Comparison of ENCODE assay signal across 9 mouse cellular contexts in genomic region chr8:45780585-45780984, GRCm38 (mm10).
DNase-seq lines count a peak whose midpoint lies in the region; ATAC-seq and TF ChIP-seq lines count a peak whose summit lies in the region.
"Had no signal": no experiment of that assay in that cellular context is flagged by ENCODE, and none has a peak within 500 bp of the region (broad histone marks: within the 10 kb centered on the region; RNA-seq: fewer than 3 reads in every experiment).

No protein-coding gene starts in this region.

- dilution Hi-C loops in CH12.LX (cut with MboI; ENCODE audit: extremely low pct_ligation_motif_present, extremely low pct_unique_long_range_greater_than_20kb, low sequenced_read_pairs): no loop called here

- ATAC-seq in intestine, embryonic 15.5 days: no peak

- no peak overlapping the region for H3K4me2 ChIP-seq in CH12.LX (ENCODE audit: insufficient read depth, low read depth, poor library complexity, severe bottlenecking)
- no peak overlapping the region for H3K4me2 ChIP-seq in intestine, embryonic 15.5 days (replicated peaks)

- TF ChIP-seq EP300 in CH12.LX (IDR thresholded peaks at IDR 0.05; ENCODE audit: low read length): no peak

- no peaks in the 10 kb centered on the region for H3K4me1 ChIP-seq in CH12.LX (ENCODE audit: control insufficient read depth in 1 of 2, insufficient read depth in 2 of 2)
- no peaks in the 10 kb centered on the region for H3K4me1 ChIP-seq in intestine, embryonic 15.5 days (replicated peaks)

- TF ChIP-seq POLR2A in CH12.LX (IDR thresholded peaks at IDR 0.05; ENCODE audit: low read depth, low read length): no peak

- no peaks in the 10 kb centered on the region for H3K27me3 ChIP-seq in CH12.LX (replicated peaks)
- no peaks in the 10 kb centered on the region for H3K27me3 ChIP-seq in intestine, embryonic 15.5 days (replicated peaks)

- WGBS in intestine, embryonic 15.5 days: 48% methylated on average over 4 of the region's 4 CpGs

- H3K27ac ChIP-seq in layer of hippocampus, adult 2 months: no peak overlapping the region
- no peak overlapping the region for H3K27ac ChIP-seq in CH12.LX (ENCODE audit: insufficient read depth, low read depth)
- no peak overlapping the region for H3K27ac ChIP-seq in intestine, embryonic 15.5 days

- DNase-seq in cerebellum, adult 9-10 months: peak; percentile 62
- no peak for DNase-seq in cerebellum, adult 11-12 months
- DNase-seq in layer of hippocampus, adult 2 months (ENCODE audit: low spot score in 2 of 2): peak; percentile 29 to 65
- DNase-seq in layer of hippocampus, adult 9-11 months: no peak
- DNase-seq in CH12.LX (ENCODE audit: extremely low read depth): peak; percentile 41
- DNase-seq in kidney, postnatal 36 days: peak; percentile 44 to 66
- DNase-seq in spleen, postnatal 10 days (ENCODE audit: low spot score in 2 of 2): no peak

- peak; percentile 85 for TF ChIP-seq CTCF in layer of hippocampus, adult 2 months (conservative IDR thresholded peaks at IDR 0.05)
- peak; percentile 33 to 68; a peak in 3 of 4 replicates for TF ChIP-seq CTCF in CH12.LX (conservative IDR thresholded peaks at IDR 0.05 in 1 of 2, IDR thresholded peaks at IDR 0.05 in 1 of 2; ENCODE audit: low read depth in 2 of 2, low read length in 2 of 2)

- H3K4me3 ChIP-seq in layer of hippocampus, adult 2 months: no peak overlapping the region
- no peak overlapping the region for H3K4me3 ChIP-seq in CH12.LX (replicated peaks in 1 of 3; ENCODE audit: low read depth in 2 of 3, low read length in 2 of 3, poor library complexity in 1 of 3)
- no peak overlapping the region for H3K4me3 ChIP-seq in intestine, embryonic 15.5 days (replicated peaks)
- H3K4me3 ChIP-seq: erythroblast, embryonic 14.5 days had no signal

- peak; percentile 58 for TF ChIP-seq RAD21 in CH12.LX (IDR thresholded peaks at IDR 0.05; ENCODE audit: low read depth, low read length)

- in situ Hi-C loops in CH12.LX (cut with MboI; ENCODE audit: low pct_ligation_motif_present, low pct_unique_long_range_greater_than_20kb, low sequenced_read_pairs): loop anchor here (25.0 kb wide), 1 partner anchor 318 kb away; no protein-coding TSS in a partner anchor

- no peak overlapping the region for H3K9ac ChIP-seq in CH12.LX (ENCODE audit: insufficient read depth, low read depth)
- no peak overlapping the region for H3K9ac ChIP-seq in intestine, embryonic 15.5 days

- H3K9me3 ChIP-seq in CH12.LX (replicated peaks; ENCODE audit: low read length): no peaks in the 10 kb centered on the region
- H3K9me3 ChIP-seq in intestine, embryonic 15.5 days: no peaks in the 10 kb centered on the region

- H3K36me3 ChIP-seq in CH12.LX (replicated peaks in 1 of 2; ENCODE audit: control insufficient read depth in 1 of 2, insufficient read depth in 1 of 2, low read length in 1 of 2): no peaks in the 10 kb centered on the region
- no peaks in the 10 kb centered on the region for H3K36me3 ChIP-seq in intestine, embryonic 15.5 days

- H3K79me2 ChIP-seq in CH12.LX (replicated peaks; ENCODE audit: control insufficient read depth, extremely low read depth, insufficient read depth, poor library complexity, severe bottlenecking): no peaks in the 10 kb centered on the region

TF ChIP-seq in CH12.LX, 34 proteins besides CTCF, POLR2A, EP300 and RAD21:
- TF ChIP-seq JUN (IDR thresholded peaks at IDR 0.05; ENCODE audit: insufficient read depth, low read depth, low read length) (no peak), SMC3 (IDR thresholded peaks at IDR 0.05; ENCODE audit: low read depth, low read length) (peak; percentile 67), USF2 (conservative IDR thresholded peaks at IDR 0.05; ENCODE audit: low read depth, low read length) (no peak)

Comparison
In these comparisons a context has a peak if more than half of its experiments do, and no peak if none do; other contexts are left out.
1. DNase-seq: peak in cerebellum, adult 9-10 months (single experiment), layer of hippocampus, adult 2 months (2 of 2), CH12.LX (single experiment) and kidney, postnatal 36 days (2 of 2); none in cerebellum, adult 11-12 months (single experiment), layer of hippocampus, adult 9-11 months (single experiment) and spleen, postnatal 10 days (0 of 2).